Mouse (Mus musculus) neural tube, postnatal 0 days (tissue): ENCODE data around the gene Slc25a43. TPM values are rescaled to one million over a fixed set of nuclear protein-coding genes. Genes with fewer than 3 reads are reported as not detected.

ENCODE experiments used
- polyA plus RNA-seq: library from polyadenylated mRNA; unstranded; fragments of >200 nt; fragmentation: Nextera tagmentation; extraction: Ambion mirVana; gene quantifications from 2 replicates; pipeline ENCODE4 v1.2.1, GENCODE M21; 2015

Slc25a43 gene
- polyA plus RNA-seq: 1.3 and 1.4 TPM in 2 replicates

DNA sequence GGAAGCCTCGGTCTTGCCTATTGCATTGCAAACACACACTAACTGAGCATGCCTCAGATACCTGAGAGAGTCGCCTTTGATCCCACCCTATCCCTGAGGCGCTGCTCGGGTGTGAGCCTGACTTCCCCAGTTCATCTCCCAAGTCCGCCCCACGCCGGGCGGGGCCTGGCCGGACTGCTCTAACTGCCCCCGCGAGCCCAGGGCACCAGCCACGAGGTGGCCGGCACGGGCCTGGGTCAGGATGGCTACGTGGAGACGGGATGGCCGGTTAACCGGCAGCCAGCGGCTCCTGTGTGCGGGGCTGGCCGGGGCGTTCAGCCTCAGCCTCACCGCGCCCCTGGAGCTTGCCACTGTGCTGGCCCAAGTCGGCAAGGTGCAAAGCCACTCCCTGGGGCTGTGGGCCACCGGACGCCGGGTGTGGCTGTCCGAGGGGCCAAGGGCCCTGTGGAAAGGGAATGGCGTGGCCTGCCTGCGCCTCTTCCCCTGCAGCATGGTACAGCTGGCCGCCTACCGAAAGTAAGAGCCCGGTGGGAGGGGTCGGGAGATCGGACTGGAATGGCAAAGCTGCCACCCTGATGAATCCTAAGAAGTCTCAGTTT, at the start of gene Slc25a43:
Gene Slc25a43, plus strand, starts transcription at position 157 of the 599 bp plus-strand sequence.

GRCm38 (mm10) chrX:36795424-36796162, 52.1 kb downstream of the Slc25a43 start, which contains the start of gene Slc25a5:
TSS of gene Slc25a5 (plus strand) at chrX:36795651.

Other genes with a start within 250 kb of the Slc25a43 start
- gene Pgrmc1, start 145.5 kb upstream of the Slc25a43 start, polyA plus RNA-seq: 511 and 518 TPM in 2 replicates
- 5.7 and 5.8 TPM in 2 replicates for gene Akap17b, start 98.3 kb upstream of the Slc25a43 start, polyA plus RNA-seq
- 711 and 726 TPM in 2 replicates for gene Slc25a5, start 52.0 kb downstream of the Slc25a43 start, polyA plus RNA-seq
- 136 and 139 TPM in 2 replicates for gene Ube2a, start 130.2 kb downstream of the Slc25a43 start, polyA plus RNA-seq
- 20.5 and 21.1 TPM in 2 replicates for gene C330007P06Rik, start 130.5 kb downstream of the Slc25a43 start, polyA plus RNA-seq
- 18.1 and 20.5 TPM in 2 replicates for gene Nkrf, start 159.2 kb downstream of the Slc25a43 start, polyA plus RNA-seq
- 52.2 and 57.4 TPM in 2 replicates for gene Sept6, start 248.1 kb downstream of the Slc25a43 start, polyA plus RNA-seq